Comparison of ENCODE assay signal across 12 mouse cellular contexts in the genomic region with DNA sequence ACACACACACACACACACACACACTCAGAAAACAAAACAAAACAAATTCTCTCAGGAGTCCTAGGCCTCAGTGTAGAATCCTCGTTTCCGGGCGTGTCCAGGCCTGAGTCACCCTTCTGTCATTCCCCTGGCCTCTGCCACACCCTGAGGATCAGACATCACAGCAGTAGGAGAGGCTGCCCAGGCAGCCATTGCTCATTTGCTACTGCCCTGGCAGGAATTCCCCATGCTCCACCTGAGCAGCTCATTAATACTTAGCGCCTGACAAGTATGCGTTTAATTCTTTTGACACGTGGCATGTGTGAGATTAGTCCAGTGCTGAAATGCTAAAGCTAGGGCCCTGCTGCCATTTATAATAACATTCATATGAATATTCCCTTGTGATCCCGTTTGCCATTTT. TPM values are rescaled to one million over a fixed set of nuclear protein-coding genes. Genes with fewer than 3 reads are reported as not detected.
DNase-seq lines count a peak whose midpoint lies in the region; ATAC-seq and TF ChIP-seq lines count a peak whose summit lies in the region.
"Had no signal": no experiment of that assay in that cellular context is flagged by ENCODE, and none has a peak within 500 bp of the region (broad histone marks: within the 10 kb centered on the region; RNA-seq: fewer than 3 reads in every experiment).

No protein-coding gene starts in this region.

- intact Hi-C loops in left cerebral cortex, postnatal 10 days (cut with DNase I), result no loop called here

- no peaks in the 10 kb centered on the region for H3K27me3 ChIP-seq in forebrain, embryonic 13.5 days
- H3K27me3 ChIP-seq in forebrain, embryonic 12.5 days, result no peaks in the 10 kb centered on the region
- H3K27me3 ChIP-seq in lung, postnatal 0 days (replicated peaks; ENCODE audit: insufficient read depth, low read length), result no peaks in the 10 kb centered on the region
- no peaks in the 10 kb centered on the region for H3K27me3 ChIP-seq in hindbrain, embryonic 13.5 days
- no peaks in the 10 kb centered on the region for H3K27me3 ChIP-seq in small intestine, adult 2 months (ENCODE audit: control insufficient read depth, insufficient read depth, low read length)
- H3K27me3 ChIP-seq: embryonic facial prominence, embryonic 12.5 days had no signal

- ATAC-seq in forebrain, embryonic 13.5 days, result peak; percentile 43; the same call in 1 of the 2 replicates
- no peak; the same call in 1 of the 2 replicates for ATAC-seq in forebrain, embryonic 12.5 days (ENCODE audit: low FRiP score)
- peak; percentile 67 for ATAC-seq in lung, postnatal 0 days
- ATAC-seq in hindbrain, embryonic 13.5 days (ENCODE audit: low FRiP score), result peak; percentile 64

- H3K9me3 ChIP-seq in forebrain, embryonic 13.5 days (replicated peaks), result no peaks in the 10 kb centered on the region
- H3K9me3 ChIP-seq in forebrain, embryonic 12.5 days, result no peaks in the 10 kb centered on the region
- H3K9me3 ChIP-seq in lung, postnatal 0 days (ENCODE audit: low read length), result no peaks in the 10 kb centered on the region
- H3K9me3 ChIP-seq in hindbrain, embryonic 13.5 days, result no peaks in the 10 kb centered on the region
- H3K9me3 ChIP-seq: embryonic facial prominence, embryonic 12.5 days had no signal

- no peak overlapping the region for H3K4me2 ChIP-seq in forebrain, embryonic 13.5 days
- no peak overlapping the region for H3K4me2 ChIP-seq in forebrain, embryonic 12.5 days
- no peak overlapping the region for H3K4me2 ChIP-seq in lung, postnatal 0 days (replicated peaks; ENCODE audit: low read depth, low read length)
- no peak overlapping the region for H3K4me2 ChIP-seq in hindbrain, embryonic 13.5 days
- H3K4me2 ChIP-seq: embryonic facial prominence, embryonic 12.5 days had no signal

- DNase-seq in lung, postnatal 0 days (ENCODE audit: low spot score), result peak; percentile 39
- no peak for DNase-seq in lung, postnatal 4 days
- DNase-seq in left cerebral cortex, postnatal 10 days (ENCODE audit: extremely low spot score in 1 of 2, low spot score in 2 of 2), result no peak
- no peak for DNase-seq in cerebellum, adult 18-20 months
- DNase-seq: right cerebral cortex, postnatal 4 days had no signal

- 72% methylated on average over 7 of the region's 7 CpGs for WGBS in forebrain, embryonic 13.5 days
- 83% methylated on average over 7 of the region's 7 CpGs for WGBS in forebrain, embryonic 12.5 days
- 58% methylated on average over 7 of the region's 7 CpGs for WGBS in lung, postnatal 0 days
- 66% methylated on average over 7 of the region's 7 CpGs for WGBS in hindbrain, embryonic 13.5 days
- WGBS in small intestine, adult 2 months, result 41% methylated on average over 7 of the region's 7 CpGs

- no peak overlapping the region for H3K9ac ChIP-seq in forebrain, embryonic 13.5 days
- H3K9ac ChIP-seq in forebrain, embryonic 12.5 days, result no peak overlapping the region
- H3K9ac ChIP-seq in lung, postnatal 0 days (replicated peaks; ENCODE audit: low read depth), result no peak overlapping the region
- no peak overlapping the region for H3K9ac ChIP-seq in hindbrain, embryonic 13.5 days
- H3K9ac ChIP-seq: embryonic facial prominence, embryonic 12.5 days had no signal

- no peak for TF ChIP-seq CTCF in lung, postnatal 0 days (IDR thresholded peaks at IDR 0.05)
- TF ChIP-seq CTCF in small intestine, adult 2 months (IDR thresholded peaks at IDR 0.05; ENCODE audit: extremely low read depth, insufficient read length, insufficient replicate concordance, low read depth, low read length), result no peak

- H3K4me1 ChIP-seq in forebrain, embryonic 13.5 days, result peaks cover 7% of the 10 kb centered on the region; the same call in 1 of the 2 replicates
- H3K4me1 ChIP-seq in forebrain, embryonic 12.5 days, result no peaks in the 10 kb centered on the region
- H3K4me1 ChIP-seq in lung, postnatal 0 days (ENCODE audit: insufficient read depth, low read depth, low read length), result no peaks in the 10 kb centered on the region
- H3K4me1 ChIP-seq in hindbrain, embryonic 13.5 days (replicated peaks), result peaks cover 11% of the 10 kb centered on the region; the same call in 1 of the 2 replicates
- H3K4me1 ChIP-seq in small intestine, adult 2 months (ENCODE audit: control insufficient read depth, insufficient read depth, insufficient read length, low read length), result peaks cover 14% of the 10 kb centered on the region; the same call in 1 of the 2 replicates
- H3K4me1 ChIP-seq: embryonic facial prominence, embryonic 12.5 days had no signal

- no peak overlapping the region for H3K27ac ChIP-seq in forebrain, embryonic 13.5 days
- H3K27ac ChIP-seq in forebrain, embryonic 12.5 days, result no peak overlapping the region
- no peak overlapping the region for H3K27ac ChIP-seq in lung, postnatal 0 days (ENCODE audit: low read length)
- no peak overlapping the region for H3K27ac ChIP-seq in hindbrain, embryonic 13.5 days
- peak overlapping the region; percentile 59 for H3K27ac ChIP-seq in small intestine, adult 2 months (ENCODE audit: insufficient read depth, low read depth, low read length)
- H3K27ac ChIP-seq: embryonic facial prominence, embryonic 12.5 days had no signal

- no peaks in the 10 kb centered on the region for H3K36me3 ChIP-seq in forebrain, embryonic 13.5 days (ENCODE audit: poor library complexity, severe bottlenecking)
- H3K36me3 ChIP-seq in forebrain, embryonic 12.5 days (replicated peaks), result no peaks in the 10 kb centered on the region
- H3K36me3 ChIP-seq in lung, postnatal 0 days (ENCODE audit: insufficient read depth, low read length), result no peaks in the 10 kb centered on the region
- H3K36me3 ChIP-seq in hindbrain, embryonic 13.5 days, result no peaks in the 10 kb centered on the region
- H3K36me3 ChIP-seq in small intestine, adult 2 months (ENCODE audit: control insufficient read depth, insufficient read depth, low read length), result no peaks in the 10 kb centered on the region
- H3K36me3 ChIP-seq: embryonic facial prominence, embryonic 12.5 days had no signal

- TF ChIP-seq EP300 in lung, postnatal 0 days (IDR thresholded peaks at IDR 0.05), result no peak

- no peak for TF ChIP-seq POLR2A in small intestine, adult 2 months (IDR thresholded peaks at IDR 0.05; ENCODE audit: low read depth, low read length)

- H3K4me3 ChIP-seq in forebrain, embryonic 13.5 days, result no peak overlapping the region
- no peak overlapping the region for H3K4me3 ChIP-seq in forebrain, embryonic 12.5 days (replicated peaks)
- no peak overlapping the region for H3K4me3 ChIP-seq in lung, postnatal 0 days (ENCODE audit: low read depth, low read length)
- H3K4me3 ChIP-seq in hindbrain, embryonic 13.5 days, result no peak overlapping the region
- no peak overlapping the region for H3K4me3 ChIP-seq in small intestine, adult 2 months (ENCODE audit: low read depth, low read length)
- H3K4me3 ChIP-seq: embryonic facial prominence, embryonic 12.5 days had no signal

RNA-seq across cellular contexts. Expression of gene Gpr39, which starts 25.0 kb away (rescaled TPM):
- polyA plus RNA-seq in forebrain, embryonic 13.5 days (2015; fragmentation: Nextera tagmentation; extraction: Ambion mirVana), result 0.08 TPM in 1 of 2 replicates, not detected in the other
- not detected in 2 replicates for polyA plus RNA-seq in forebrain, embryonic 12.5 days (2016; fragmentation: Nextera tagmentation; extraction: Ambion mirVana)
- 3.7 and 5.4 TPM in 2 replicates for polyA plus RNA-seq in lung, postnatal 0 days (2015; fragmentation: Nextera tagmentation; extraction: Ambion mirVana)
- 0.08 TPM in 1 of 2 replicates, not detected in the other for polyA plus RNA-seq in hindbrain, embryonic 13.5 days (2015; fragmentation: Nextera tagmentation; extraction: Ambion mirVana)
- 10.6 and 45.4 TPM in 2 replicates for polyA plus RNA-seq in small intestine, adult 2 months (2012; rRNA removed)
- under 1 TPM; 0.12 to 0.30 TPM for total RNA-seq in left cerebral cortex, postnatal 10 days (2021)
- total RNA-seq: left cerebral cortex, postnatal 36 days; monocyte, adult 5-6 weeks had no signal
- polyA plus RNA-seq: embryonic facial prominence, embryonic 12.5 days had no signal
